Mouse (Mus musculus): ENCODE data around the gene Ttc24.

The Ttc24 gene

DNA sequence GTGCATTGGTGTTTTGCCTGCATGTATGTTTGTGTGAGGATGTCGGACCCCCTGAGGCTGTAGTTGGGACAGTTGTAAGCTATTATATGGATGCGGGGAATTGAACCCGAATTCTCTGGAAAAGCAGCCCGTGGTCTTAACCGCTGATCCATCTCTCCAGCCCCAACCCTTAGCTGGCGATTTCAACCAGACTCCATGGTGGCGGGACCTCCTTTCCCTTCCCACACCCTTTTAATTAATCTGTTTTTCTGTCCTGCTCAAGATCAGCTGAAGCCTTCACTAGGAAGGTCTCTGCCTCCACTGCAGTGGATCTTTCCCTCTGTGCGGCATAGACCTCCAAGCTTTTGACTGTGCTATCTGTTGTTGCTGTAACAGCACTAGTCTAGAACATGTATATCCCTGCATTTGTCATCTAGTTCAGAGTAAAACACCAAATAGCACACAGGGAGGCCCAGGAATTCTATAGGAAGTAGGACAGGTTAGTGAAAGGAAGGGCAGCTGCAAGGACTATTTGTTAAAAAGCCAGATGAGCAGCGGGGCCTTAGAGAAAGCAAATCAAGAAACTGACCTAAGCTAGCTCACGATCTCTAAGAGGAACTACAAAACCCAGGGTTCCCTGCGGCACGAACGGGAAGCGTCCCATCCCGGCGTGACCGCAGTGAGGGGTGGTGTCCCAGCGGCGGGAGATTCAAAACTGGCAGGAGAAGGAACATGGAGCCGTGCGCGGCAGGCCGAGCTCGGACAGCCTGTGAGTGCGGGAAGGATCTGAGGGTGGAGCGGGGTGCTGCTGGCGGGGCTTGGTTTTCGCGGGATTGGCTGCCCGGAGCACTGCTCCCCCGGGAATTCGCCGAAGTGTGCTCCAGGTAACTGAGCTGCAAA lies 3.5 kb upstream of the Ttc24 start, which contains the start of gene Iqgap3:
Iqgap3 (plus strand) TSS at position 627 of the 879 bp plus-strand sequence.
- intact Hi-C loops (cut with DNase I), result no loop called here

GRCm38 (mm10) chr3:88077441-88077840 lies 663 bp downstream of the Ttc24 start:
- intact Hi-C loops (cut with DNase I), result loop anchor here (10.0 kb wide), 1 partner anchor 143 kb away; the partner anchor contains the start of genes Isg20l2 and Rrnad1

DNA sequence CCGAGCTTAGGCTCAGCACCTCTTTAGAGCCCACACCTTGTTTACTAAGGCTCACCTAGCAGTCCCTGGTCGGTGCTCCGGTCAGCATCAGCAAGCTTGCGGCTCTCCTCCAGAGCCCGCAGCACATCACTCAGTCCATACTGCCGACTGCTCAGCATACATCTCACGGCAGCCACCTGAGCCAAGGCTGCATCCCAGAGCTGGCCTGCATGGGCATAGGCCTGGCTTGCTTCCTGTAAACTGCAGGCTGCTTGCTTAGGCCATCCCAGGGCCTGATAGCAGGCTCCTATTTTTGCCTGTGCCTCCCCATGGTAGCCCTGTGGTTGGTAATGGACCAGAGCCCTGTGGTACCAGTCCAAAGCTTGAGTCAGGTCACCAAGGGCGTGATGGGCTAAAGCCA lies 3.3 kb downstream of the Ttc24 start:
- intact Hi-C loops (cut with DNase I), result loop anchor here (10.0 kb wide), 1 partner anchor 140 kb away; the partner anchor contains the start of genes Isg20l2 and Rrnad1

DNA sequence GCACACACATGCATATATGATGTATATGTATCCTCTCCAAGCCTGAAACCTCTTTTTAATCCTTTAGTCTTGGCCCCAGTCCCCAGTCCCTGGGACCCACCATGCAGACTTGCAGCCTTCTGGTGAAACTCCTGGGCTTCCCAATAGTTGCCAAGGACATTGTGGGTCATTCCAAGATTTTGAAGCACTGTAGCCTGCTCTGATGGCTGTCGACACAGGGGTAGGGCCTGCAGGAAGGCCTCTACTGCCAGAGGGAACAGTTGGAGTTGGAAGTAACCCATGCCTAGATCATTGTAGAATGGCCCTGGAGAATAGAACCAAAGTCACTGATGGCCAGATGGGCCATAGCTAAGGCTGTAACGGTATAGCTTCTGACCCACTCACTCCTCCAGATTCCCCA lies 3.8 kb downstream of the Ttc24 start:
- intact Hi-C loops (cut with DNase I), result loop anchor here (10.0 kb wide), 1 partner anchor 140 kb away; the partner anchor contains the start of genes Isg20l2 and Rrnad1

DNA sequence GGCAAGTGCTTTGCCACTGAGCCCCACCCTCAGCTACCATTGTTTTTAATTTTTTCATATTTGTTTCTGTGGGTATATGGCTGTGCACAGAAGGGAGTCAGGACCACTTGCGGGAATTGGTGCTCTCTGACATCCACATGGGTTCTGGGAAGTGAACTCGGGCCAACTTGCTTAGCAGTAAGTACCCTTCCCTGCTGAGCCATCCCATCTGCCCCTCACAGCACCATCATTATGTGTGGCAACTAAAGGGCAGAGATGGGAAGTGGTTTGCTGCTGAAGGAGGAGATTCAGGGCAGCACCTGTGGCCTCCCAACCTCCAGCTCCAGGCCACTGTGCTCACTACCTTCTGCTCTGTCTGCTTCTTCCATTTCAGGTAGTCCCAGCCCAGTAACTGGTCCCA lies 4.5 kb downstream of the Ttc24 start:
- intact Hi-C loops (cut with DNase I), result loop anchor here (10.0 kb wide), 1 partner anchor 139 kb away; the partner anchor contains the start of genes Isg20l2 and Rrnad1

DNA sequence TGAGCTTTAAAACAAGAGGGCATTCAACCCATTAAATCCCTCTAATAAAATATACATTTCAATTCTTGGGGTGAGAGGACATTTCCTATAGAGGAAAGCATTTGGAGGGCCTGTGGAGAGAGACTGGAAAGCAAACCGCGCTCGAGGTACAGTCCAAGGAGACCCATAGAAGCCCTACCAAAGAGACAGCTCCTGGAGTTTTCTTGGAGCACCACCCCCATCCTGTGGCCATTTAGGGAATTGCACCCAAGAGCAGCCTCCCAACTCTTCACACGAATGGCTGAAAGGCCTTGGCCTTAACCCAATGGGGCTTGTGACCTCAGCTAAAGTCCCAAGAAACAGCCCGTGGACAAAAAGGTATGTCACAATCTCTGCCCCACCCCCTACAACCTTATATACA lies 6.3 kb downstream of the Ttc24 start:
- intact Hi-C loops (cut with DNase I), result loop anchor here (1.0 to 10.0 kb wide), 2 partner anchors 60 to 137 kb away; partner anchors contain the start of genes Isg20l2 and Rrnad1

DNA sequence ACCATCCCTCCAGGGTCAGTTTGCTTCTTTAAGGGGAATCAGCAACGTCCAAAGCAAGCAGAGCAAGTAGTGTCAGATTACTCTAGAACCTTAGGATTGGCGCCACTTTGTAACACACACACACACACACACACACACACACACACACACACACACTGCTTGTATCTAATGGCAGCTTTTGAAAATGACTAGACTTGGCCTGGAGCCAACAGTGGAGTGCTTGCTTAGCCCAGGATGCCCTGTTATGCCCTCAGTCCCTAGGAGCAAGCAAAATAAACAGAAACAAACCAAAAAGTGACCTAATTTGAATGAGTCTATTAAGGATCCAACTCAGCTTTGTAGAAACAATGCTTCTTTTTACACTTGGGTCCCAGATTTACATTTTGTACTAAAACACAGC lies 9.7 kb downstream of the Ttc24 start:
- intact Hi-C loops (cut with DNase I), result no loop called here

GRCm38 (mm10) chr3:88057902-88058696 lies 20.0 kb downstream of the Ttc24 start, which contains the start of gene Naxe:
TSS of gene Naxe (minus strand) at chr3:88058495.
- intact Hi-C loops (cut with DNase I), result loop anchor here (5.0 kb wide), 1 partner anchor 36 kb away; no protein-coding TSS in a partner anchor

DNA sequence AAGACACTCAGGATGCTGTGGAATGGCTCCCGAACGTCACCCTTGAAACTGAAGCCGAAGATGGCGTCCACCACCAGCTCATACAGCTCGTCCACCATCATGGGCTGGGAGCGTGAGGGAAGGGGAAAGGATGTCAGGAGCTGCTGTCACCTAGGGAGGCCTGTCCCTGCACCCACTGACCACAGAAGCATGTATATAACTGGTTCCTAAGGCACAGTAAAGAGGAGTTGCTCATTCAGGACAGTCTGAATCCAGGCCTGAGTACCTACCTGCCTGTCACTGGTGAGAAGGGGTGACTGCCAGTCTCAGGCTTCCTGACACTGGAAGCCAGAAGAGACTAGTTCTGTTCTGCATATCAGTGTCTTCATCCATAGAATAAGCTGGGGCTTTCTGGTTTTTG lies 21.1 kb downstream of the Ttc24 start:
- intact Hi-C loops (cut with DNase I), result loop anchor here (5.0 kb wide), 1 partner anchor 35 kb away; no protein-coding TSS in a partner anchor

- intact Hi-C loops (cut with DNase I), result no loop called here
These were observed 28.6 kb downstream of the Ttc24 start for GRCm38 (mm10) chr3:88049532-88049931.

GRCm38 (mm10) chr3:88042661-88043421 lies 35.3 kb downstream of the Ttc24 start, which contains the start of gene Gpatch4:
TSS of gene Gpatch4 (plus strand) at chr3:88043108.
- intact Hi-C loops (cut with DNase I), result no loop called here

- intact Hi-C loops (cut with DNase I), result no loop called here
These were observed 42.4 kb downstream of the Ttc24 start for GRCm38 (mm10) chr3:88035561-88036293.

DNA sequence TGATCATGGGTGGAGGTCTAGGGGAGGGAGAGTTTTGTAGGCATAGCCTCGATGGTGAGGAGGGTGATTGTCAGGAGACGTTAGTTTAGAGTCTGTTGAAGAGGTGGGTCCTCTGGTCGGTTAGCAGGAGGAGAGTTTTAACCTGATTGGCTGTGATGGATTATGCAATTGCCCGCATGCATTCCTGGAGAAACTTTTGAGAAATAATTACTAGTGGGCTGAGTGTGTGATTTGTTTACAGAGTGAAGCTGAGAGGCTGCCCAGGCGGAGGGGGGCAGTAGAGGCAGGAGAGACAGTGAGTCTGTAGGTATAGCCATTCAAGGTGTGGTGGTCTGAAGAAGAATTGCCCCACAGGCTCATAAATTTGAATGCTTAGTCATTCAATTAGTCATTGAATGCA lies 44.6 kb downstream of the Ttc24 start:
- intact Hi-C loops (cut with DNase I), result no loop called here

- intact Hi-C loops (cut with DNase I), result no loop called here
These were observed 47.3 kb downstream of the Ttc24 start for GRCm38 (mm10) chr3:88030608-88031395.

DNA sequence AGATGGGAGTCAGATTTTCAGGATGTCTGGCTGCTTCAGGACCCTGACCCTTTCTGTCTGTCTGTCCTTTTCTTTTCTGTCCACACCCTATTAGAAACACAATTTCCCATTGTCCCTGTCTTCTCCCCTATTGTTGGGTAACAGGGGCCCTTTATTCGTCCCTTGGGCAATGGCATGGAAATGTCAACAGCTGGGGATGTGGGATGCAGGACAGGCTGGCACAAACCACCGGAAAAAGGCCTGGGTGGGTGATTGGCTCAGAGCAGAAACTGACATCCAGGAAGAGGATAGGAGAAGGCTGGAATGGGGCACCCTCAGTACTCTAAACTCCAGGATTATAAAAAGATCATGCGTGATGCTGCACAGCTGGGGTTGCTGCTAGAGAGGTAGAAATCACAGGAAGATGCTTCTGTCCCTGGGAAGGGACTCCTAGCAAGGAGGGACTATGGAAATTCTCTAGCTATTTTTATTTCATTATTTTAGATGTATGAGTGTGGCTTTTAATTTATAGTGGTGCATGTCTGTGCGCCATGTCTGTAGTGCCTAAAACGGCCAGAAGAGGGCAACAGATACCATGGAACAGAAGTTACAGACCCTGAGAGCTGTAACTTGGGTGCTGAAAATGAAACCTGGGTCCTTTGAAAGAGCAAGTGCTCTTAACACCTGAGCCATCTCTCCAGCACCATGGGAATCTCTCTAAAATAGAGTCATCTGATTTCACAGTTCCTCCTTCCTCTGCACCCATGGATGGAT lies 50.5 kb downstream of the Ttc24 start, which contains the start of gene Hapln2:
Hapln2 (minus strand) TSS at position 150 of the 753 bp plus-strand sequence.
- intact Hi-C loops (cut with DNase I), result no loop called here

GRCm38 (mm10) chr3:88026823-88027222 lies 51.3 kb downstream of the Ttc24 start:
- intact Hi-C loops (cut with DNase I), result no loop called here

GRCm38 (mm10) chr3:88023192-88024074 lies 54.7 kb downstream of the Ttc24 start:
- intact Hi-C loops (cut with DNase I), result loop anchor here (5.0 kb wide), 1 partner anchor 34 kb away; the partner anchor contains the start of gene Naxe

Data from adrenal gland (tissue).